Mouse (Mus musculus) lung, postnatal 0 days (tissue): ENCODE data around the gene D630036H23Rik. TPM values are rescaled to one million over a fixed set of nuclear protein-coding genes. Genes with fewer than 3 reads are reported as not detected.

Experiments used
- ATAC-seq: fragments of 200-750 bp; cut with Nextera tagmentation; 2 replicates; pipeline ENCODE4 v1.8.0; 2017; ENCODE audit warnings: moderate library complexity
- DNase-seq: peaks from one replicate; pipeline ENCODE4 v3.0.0-alpha.2; 2016; ENCODE audit warnings: low spot score
- H3K27ac ChIP-seq: fragments of 300-500 bp; sonication (generic); 2 replicates; pipeline ENCODE4 v1.5.1; 2014; ENCODE audit warnings: antibody characterized with exemption, mild to moderate bottlenecking, low read length, mixed read lengths
- H3K27me3 ChIP-seq: fragments of 300-500 bp; sonication (generic); replicated peaks from 2 replicates; pipeline ENCODE4 v1.6.1; 2014; ENCODE audit warnings: low read length, mixed read lengths; ENCODE audit not compliant: insufficient read depth
- H3K36me3 ChIP-seq: fragments of 300-500 bp; sonication (generic); 2 replicates; pipeline ENCODE4 v1.6.1; 2014; ENCODE audit warnings: low read length, mixed read lengths; ENCODE audit not compliant: insufficient read depth
- H3K4me1 ChIP-seq: fragments of 300-500 bp; sonication (generic); 2 replicates; pipeline ENCODE4 v1.6.1; 2014; ENCODE audit warnings: antibody characterized with exemption, low read depth, low read length, mixed read lengths; ENCODE audit not compliant: insufficient read depth
- H3K4me2 ChIP-seq: fragments of 300-500 bp; sonication (generic); replicated peaks from 2 replicates; pipeline ENCODE4 v1.6.1; 2014; ENCODE audit warnings: low read depth, mild to moderate bottlenecking, low read length, moderate library complexity, mixed read lengths
- H3K4me3 ChIP-seq: fragments of 300-500 bp; sonication (generic); 2 replicates; pipeline ENCODE4 v1.5.1; 2014; ENCODE audit warnings: low read depth, low read length
- H3K9ac ChIP-seq: fragments of 300-500 bp; sonication (generic); replicated peaks from 2 replicates; pipeline ENCODE4 v1.6.1; 2014; ENCODE audit warnings: low read depth, mild to moderate bottlenecking
- H3K9me3 ChIP-seq: fragments of 300-500 bp; sonication (generic); 2 replicates; pipeline ENCODE4 v1.6.1; 2016; ENCODE audit warnings: low read length, mixed read lengths
- CTCF ChIP-seq: IDR thresholded peaks from 2 replicates; pipeline ENCODE4 v1.5.1; 2016; ENCODE audit warnings: antibody characterized with exemption, mild to moderate bottlenecking
- EP300 ChIP-seq: IDR thresholded peaks from 2 replicates; pipeline ENCODE4 v1.6.1; 2016; ENCODE audit warnings: antibody characterized with exemption, mild to moderate bottlenecking, control low read depth
- WGBS: fragments of 180-500 bp; shearing (Covaris S2); extraction: QIAGEN DNeasy Blood & Tissue Kit; methylation state at CpG from one replicate; pipeline ENCODE4 v1.1.7; 2014; 5-methylcytosine and 5-hydroxymethylcytosine counted together
- polyA plus RNA-seq: library from polyadenylated mRNA; unstranded; fragments of >200 nt; fragmentation: Nextera tagmentation; extraction: Ambion mirVana; gene quantifications from 2 replicates; pipeline ENCODE4 v1.2.1, GENCODE M21; 2015

D630036H23Rik gene
- polyA plus RNA-seq = 3.6 and 3.8 TPM in 2 replicates

DNA sequence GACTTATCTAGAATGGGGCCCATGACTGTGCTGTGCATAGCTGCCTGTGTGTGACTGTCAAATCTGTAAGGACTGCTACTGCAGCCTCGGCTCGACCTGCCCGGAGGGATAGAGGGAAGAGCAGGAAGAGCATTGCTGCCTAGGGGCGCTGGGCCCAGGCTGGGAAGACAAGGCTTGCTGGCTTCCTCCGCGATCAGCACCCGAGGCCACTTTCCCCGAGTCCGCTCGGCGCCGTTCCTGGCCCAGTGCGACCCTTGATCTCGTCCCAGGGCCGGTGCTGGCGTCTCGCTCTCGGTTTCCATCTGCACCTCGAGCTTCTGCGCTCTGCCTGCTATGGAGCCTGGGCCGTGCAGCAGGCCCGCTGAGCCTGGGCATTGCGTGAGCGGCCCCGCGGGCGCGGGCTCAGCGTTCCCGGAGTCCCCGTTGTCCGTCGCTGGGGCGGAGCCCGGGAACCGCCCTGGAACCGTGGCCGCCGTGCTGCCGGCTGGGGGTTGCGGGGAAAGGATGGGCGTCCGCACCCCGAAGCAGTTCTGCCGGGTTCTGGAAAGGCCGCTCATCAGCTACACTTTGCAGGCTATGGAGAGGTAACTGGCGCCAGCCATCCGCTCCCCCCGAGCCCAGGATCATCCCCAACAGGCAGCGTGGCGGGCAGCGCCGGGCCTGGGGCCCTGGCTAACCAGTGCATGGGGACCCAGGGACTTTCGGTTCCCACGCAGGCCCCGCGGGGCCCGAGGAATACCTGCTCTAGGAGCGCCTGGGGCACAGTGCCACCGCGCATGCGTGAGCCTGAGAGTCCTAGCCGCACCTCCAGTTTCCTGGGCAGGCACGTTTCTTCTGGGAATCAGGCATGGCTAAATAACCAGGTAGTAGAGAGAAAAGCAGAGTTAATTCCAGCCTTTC is at the start of gene D630036H23Rik, which contains the start of gene Ispd:
D630036H23Rik (minus strand) TSS at position 741 of the 900 bp plus-strand sequence.
Ispd (plus strand) TSS at position 10 of the 900 bp plus-strand sequence.
- Histone ChIP-seq H3K9ac (peak within 1 kb of the TSS; percentile 98), H3K27ac (peak within 1 kb of the TSS; percentile 98), H3K4me2 (peak within 1 kb of the TSS; percentile 83), H3K9me3 (no peaks in the 10 kb centered on the region), H3K4me1 (no peaks in the 10 kb centered on the region), H3K27me3 (no peaks in the 10 kb centered on the region), H3K4me3 (peak within 1 kb of the TSS; percentile 77), H3K36me3 (no peaks in the 10 kb centered on the region)
- no peak for TF ChIP-seq EP300
- TF ChIP-seq CTCF = peak; percentile 2; the same call in 1 of the 2 replicates
- DNase-seq = peak; percentile 95
- under 1% methylated on average over 64 of the region's 64 CpGs for WGBS
- ATAC-seq = peak; percentile 96

DNA sequence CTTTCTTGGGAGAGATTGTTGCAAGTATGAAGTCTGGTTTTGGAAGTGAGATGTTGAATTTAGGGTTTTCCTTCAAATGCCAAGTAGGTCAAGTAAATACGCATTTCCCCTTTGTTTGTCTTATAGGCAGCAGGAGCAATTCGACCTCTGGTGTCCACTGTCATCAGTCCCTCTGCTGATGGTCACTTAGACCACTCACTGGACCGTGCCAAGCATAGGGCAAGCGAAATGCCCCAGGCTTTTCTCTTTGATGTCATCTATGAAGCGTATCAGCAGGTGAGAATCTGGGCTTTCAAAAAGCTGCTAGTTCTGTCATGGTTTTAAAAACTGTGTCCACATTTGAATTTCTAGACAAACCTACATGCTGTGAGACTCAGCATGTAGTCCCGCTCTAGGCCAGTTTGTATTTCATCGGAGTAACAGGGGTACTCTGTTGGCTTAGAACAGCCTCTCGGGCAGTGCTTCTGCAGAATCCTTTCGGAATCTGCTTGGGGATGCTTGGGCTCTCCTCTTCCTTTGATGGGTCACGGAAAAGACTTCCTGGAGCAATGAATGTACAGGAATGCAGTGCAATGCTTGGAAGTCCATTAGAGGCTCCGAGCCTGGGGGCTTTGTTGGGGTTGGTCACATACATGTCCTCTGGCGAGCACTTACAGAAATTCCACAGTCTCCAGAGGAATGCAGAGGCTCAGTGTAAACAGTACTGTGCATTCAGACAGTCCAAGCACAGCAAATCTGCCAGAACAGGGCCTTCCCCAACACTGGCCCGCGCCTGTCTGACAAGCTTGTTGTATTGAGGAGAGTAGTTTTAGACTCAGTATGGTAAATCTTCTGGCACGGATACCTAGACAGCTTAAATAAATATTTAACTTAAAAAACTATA is 44.4 kb upstream of the D630036H23Rik start:
- DNase-seq = no peak
- H3K27ac ChIP-seq = no peak overlapping the region
- TF ChIP-seq CTCF (no peak), EP300 (no peak)
- H3K4me3 ChIP-seq = no peak overlapping the region
- no peaks in the 10 kb centered on the region for H3K9me3 ChIP-seq
- no peak overlapping the region for H3K4me2 ChIP-seq
- WGBS = 42% methylated on average over 15 of the region's 15 CpGs
- peaks cover 3% of the 10 kb centered on the region; the same call in 1 of the 2 replicates for H3K4me1 ChIP-seq
- no peak overlapping the region for H3K9ac ChIP-seq
- H3K27me3 ChIP-seq = no peaks in the 10 kb centered on the region
- no peak; the same call in 1 of the 2 replicates for ATAC-seq
- H3K36me3 ChIP-seq = no peaks in the 10 kb centered on the region

DNA sequence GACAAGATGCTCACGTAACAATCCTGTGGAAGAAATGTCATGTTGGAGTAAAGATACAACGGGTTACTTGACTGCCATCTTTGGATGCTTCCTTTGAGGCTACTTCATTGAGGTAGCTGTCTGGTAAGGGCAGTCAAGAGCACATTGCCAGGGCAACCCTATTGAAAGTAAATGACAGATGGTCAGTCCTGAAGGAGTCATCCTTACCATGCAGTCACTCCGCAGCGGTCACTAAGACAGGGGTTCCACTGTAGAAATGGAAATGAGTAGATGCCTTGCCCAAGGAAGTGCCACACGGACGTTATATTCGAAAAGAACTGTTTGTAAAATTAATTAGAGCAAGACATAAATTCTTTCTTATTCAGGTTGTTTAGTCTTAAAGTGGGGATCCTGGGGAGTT is 43.3 kb upstream of the D630036H23Rik start:
- Histone ChIP-seq H3K27ac (no peak overlapping the region), H3K9me3 (no peaks in the 10 kb centered on the region), H3K27me3 (no peaks in the 10 kb centered on the region), H3K4me1 (peaks cover 3% of the 10 kb centered on the region; the same call in 1 of the 2 replicates), H3K4me2 (no peak overlapping the region), H3K9ac (no peak overlapping the region), H3K36me3 (no peaks in the 10 kb centered on the region), H3K4me3 (no peak overlapping the region)
- TF ChIP-seq EP300 = no peak
- TF ChIP-seq CTCF = no peak
- DNase-seq = no peak
- ATAC-seq = no peak
- WGBS = 94% methylated on average over 7 of the region's 7 CpGs

DNA sequence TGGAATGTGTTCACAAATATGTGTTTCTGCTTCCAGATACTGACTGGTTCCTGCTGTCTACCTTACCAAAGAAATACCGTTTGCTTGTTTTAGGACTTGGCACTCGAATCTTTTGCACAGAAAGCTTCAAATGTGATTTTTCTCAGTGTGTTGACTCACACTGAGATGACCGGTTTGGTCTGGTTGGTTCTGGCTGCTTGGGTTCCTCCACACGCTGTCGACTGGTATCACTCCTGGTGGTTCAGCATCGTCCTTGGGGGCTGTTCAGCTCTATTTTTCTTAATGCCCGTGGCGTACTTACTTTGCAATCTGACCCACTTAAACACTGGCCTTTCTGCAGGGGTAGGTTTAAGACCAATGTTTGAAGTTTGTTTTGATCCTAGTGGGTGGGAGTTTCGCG is 41.7 kb upstream of the D630036H23Rik start:
- Histone ChIP-seq H3K4me2 (no peak overlapping the region), H3K36me3 (no peaks in the 10 kb centered on the region), H3K27me3 (no peaks in the 10 kb centered on the region), H3K9me3 (no peaks in the 10 kb centered on the region), H3K4me3 (no peak overlapping the region), H3K9ac (no peak overlapping the region), H3K4me1 (peaks cover 3% of the 10 kb centered on the region; the same call in 1 of the 2 replicates), H3K27ac (no peak overlapping the region)
- DNase-seq = no peak
- no peak for TF ChIP-seq CTCF
- TF ChIP-seq EP300 = no peak
- 60% methylated on average over 10 of the region's 10 CpGs for WGBS
- no peak for ATAC-seq

DNA sequence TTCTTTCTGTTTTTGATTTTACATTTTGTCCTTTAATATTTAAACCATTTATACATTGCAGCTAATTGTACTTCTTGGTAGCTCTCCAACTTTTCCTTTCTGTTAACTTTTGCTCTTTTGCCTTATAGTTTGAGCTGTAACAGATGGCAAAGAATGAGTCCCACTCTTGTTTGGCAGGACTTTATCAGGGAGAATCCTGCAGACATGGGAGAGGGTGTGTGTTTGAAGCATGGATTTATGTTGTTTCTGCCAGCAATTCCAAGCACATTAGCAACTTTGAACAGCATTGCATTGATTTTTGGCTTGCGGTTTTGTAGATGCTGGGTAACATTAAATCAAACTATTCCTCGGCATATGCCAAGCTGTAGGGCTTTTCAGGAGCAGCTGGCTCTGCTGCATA is 13.1 kb upstream of the D630036H23Rik start:
- Histone ChIP-seq H3K36me3 (no peaks in the 10 kb centered on the region), H3K4me2 (no peak overlapping the region), H3K4me3 (no peak overlapping the region), H3K9me3 (0 out of 2 replicates have a peak, but pooled peaks cover 6% of the 10 kb centered on the region), H3K9ac (no peak overlapping the region), H3K4me1 (no peaks in the 10 kb centered on the region), H3K27ac (no peak overlapping the region), H3K27me3 (no peaks in the 10 kb centered on the region)
- TF ChIP-seq EP300 (no peak), CTCF (no peak)
- DNase-seq = peak; percentile 49
- ATAC-seq = peak; percentile 35; the same call in 1 of the 2 replicates
- WGBS = 62% methylated on average over 2 of the region's 2 CpGs

DNA sequence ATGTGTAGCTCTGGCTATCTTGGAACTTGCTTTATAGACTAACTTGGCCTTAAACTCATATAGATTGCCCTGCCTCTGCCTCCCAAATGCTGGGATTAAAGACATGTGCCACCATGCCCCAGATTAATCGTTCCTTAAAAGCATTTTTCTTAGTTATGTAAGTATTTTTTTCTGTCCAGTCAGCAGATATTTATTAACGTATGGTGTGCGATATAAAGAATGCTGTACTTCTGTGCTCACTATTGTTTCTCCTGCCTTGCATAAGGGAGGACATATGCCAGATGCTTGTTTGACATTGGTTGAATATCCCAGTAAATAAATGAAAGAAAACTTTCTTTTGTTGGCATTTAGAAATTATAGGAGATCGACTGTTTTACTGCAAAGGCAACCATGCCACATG is 5.0 kb upstream of the D630036H23Rik start:
- H3K9me3 ChIP-seq = 0 out of 2 replicates have a peak, but pooled peaks cover 5% of the 10 kb centered on the region
- no peak overlapping the region for H3K27ac ChIP-seq
- no peak overlapping the region for H3K4me3 ChIP-seq
- no peak overlapping the region for H3K9ac ChIP-seq
- no peaks in the 10 kb centered on the region for H3K36me3 ChIP-seq
- WGBS = 78% methylated on average over 4 of the region's 4 CpGs
- ATAC-seq (no peak), DNase-seq (no peak)
- TF ChIP-seq CTCF (no peak), EP300 (no peak)
- H3K4me1 ChIP-seq = no peaks in the 10 kb centered on the region
- H3K4me2 ChIP-seq = no peak overlapping the region
- no peaks in the 10 kb centered on the region for H3K27me3 ChIP-seq
